Mouse (Mus musculus) testis, postnatal 14 days (tissue): ENCODE data around the gene 1520401A03Rik.
A peak's percentile ranks its signal among the peaks of the same experiment; 100 is the strongest.
"Not testable (repeated sequence)": the region's sequence is repeated elsewhere in the genome, so short reads cannot be mapped to it uniquely, and the experiment has no call there.

Source experiments
- DNase-seq: peaks from one replicate; pipeline ENCODE4 v3.0.0; 2021; ENCODE audit warnings: low spot score

1520401A03Rik gene

GRCm38 (mm10) chr17:23722376-23723125 is at the start of gene 1520401A03Rik:
Gene 1520401A03Rik (minus strand): TSS chr17:23722783.
- DNase-seq: no peak

GRCm38 (mm10) chr17:23772219-23772556 is 49.6 kb upstream of the 1520401A03Rik start:
- DNase-seq: not testable (repeated sequence)

- peak; percentile 99 for DNase-seq
Observed at GRCm38 (mm10) chr17:23771284-23772218, 49.0 kb upstream of the 1520401A03Rik start, which contains the start of gene Flywch1. Gene Flywch1 (minus strand): TSS chr17:23771602.

GRCm38 (mm10) chr17:23770896-23771283 is 48.3 kb upstream of the 1520401A03Rik start:
- no peak for DNase-seq

GRCm38 (mm10) chr17:23770493-23770892 is 47.9 kb upstream of the 1520401A03Rik start:
- no peak for DNase-seq

- no peak for DNase-seq
Observed at GRCm38 (mm10) chr17:23762976-23763375, 40.4 kb upstream of the 1520401A03Rik start.

- no peak for DNase-seq
Observed at GRCm38 (mm10) chr17:23761155-23761554, 38.6 kb upstream of the 1520401A03Rik start.

- no peak for DNase-seq
Observed at GRCm38 (mm10) chr17:23760231-23760630, 37.6 kb upstream of the 1520401A03Rik start.

GRCm38 (mm10) chr17:23758801-23759200 is 36.2 kb upstream of the 1520401A03Rik start:
- DNase-seq: no peak

GRCm38 (mm10) chr17:23757581-23757980 is 35.0 kb upstream of the 1520401A03Rik start:
- DNase-seq: no peak

- DNase-seq: no peak
Observed at GRCm38 (mm10) chr17:23755689-23756088, 33.1 kb upstream of the 1520401A03Rik start.

GRCm38 (mm10) chr17:23749400-23750191 is 27.0 kb upstream of the 1520401A03Rik start:
- no peak for DNase-seq

GRCm38 (mm10) chr17:23748631-23749391 is 26.2 kb upstream of the 1520401A03Rik start:
- no peak for DNase-seq

- DNase-seq: no peak
Observed at GRCm38 (mm10) chr17:23748026-23748425, 25.4 kb upstream of the 1520401A03Rik start.

- no peak for DNase-seq
Observed at GRCm38 (mm10) chr17:23747471-23747870, 24.9 kb upstream of the 1520401A03Rik start.

GRCm38 (mm10) chr17:23746767-23747166 is 24.2 kb upstream of the 1520401A03Rik start:
- no peak for DNase-seq

- no peak for DNase-seq
Observed at GRCm38 (mm10) chr17:23746311-23746710, 23.7 kb upstream of the 1520401A03Rik start.

- DNase-seq: no peak
Observed at GRCm38 (mm10) chr17:23745301-23746251, 23.0 kb upstream of the 1520401A03Rik start, which contains the start of gene Kremen2. Gene Kremen2 (minus strand): TSS chr17:23745833.

- no peak for DNase-seq
Observed at GRCm38 (mm10) chr17:23744651-23745050, 22.1 kb upstream of the 1520401A03Rik start.

GRCm38 (mm10) chr17:23744076-23744475 is 21.5 kb upstream of the 1520401A03Rik start:
- DNase-seq: no peak
